Mouse (Mus musculus) midbrain, postnatal 0 days (tissue): ENCODE results near the gene Myh2. TPM values are rescaled to one million over a fixed set of nuclear protein-coding genes. Genes with fewer than 3 reads are reported as not detected.

Experiments used
- ATAC-seq: fragments of 200-750 bp; cut with Nextera tagmentation; 2 replicates; pipeline ENCODE4 v1.8.0; 2017; ENCODE audit warnings: moderate number of reproducible peaks, mild to moderate bottlenecking, moderate TSS enrichment, moderate library complexity; ENCODE audit not compliant: low FRiP score
- DNase-seq: peaks from one replicate; pipeline ENCODE4 v3.0.0-alpha.2; 2015; ENCODE audit warnings: low spot score
- H3K27ac ChIP-seq: fragments of 300-500 bp; sonication (generic); 2 replicates; pipeline ENCODE4 v1.5.1; 2014; ENCODE audit warnings: low read depth, mild to moderate bottlenecking, low read length, mixed read lengths
- H3K27me3 ChIP-seq: fragments of 300-500 bp; sonication (generic); 2 replicates; pipeline ENCODE4 v1.6.1; 2014; ENCODE audit warnings: low read length, control low read depth, mixed read lengths; ENCODE audit not compliant: insufficient read depth
- H3K36me3 ChIP-seq: fragments of 300-500 bp; sonication (generic); 2 replicates; pipeline ENCODE4 v1.6.1; 2014; ENCODE audit warnings: low read length, control low read depth, mixed read lengths; ENCODE audit not compliant: insufficient read depth
- H3K4me1 ChIP-seq: fragments of 300-500 bp; sonication (generic); 2 replicates; pipeline ENCODE4 v1.6.1; 2014; ENCODE audit warnings: mild to moderate bottlenecking, control low read depth, antibody characterized with exemption, low read length, mixed read lengths; ENCODE audit not compliant: insufficient read depth
- H3K4me2 ChIP-seq: fragments of 300-500 bp; sonication (generic); 2 replicates; pipeline ENCODE4 v1.6.1; 2014; ENCODE audit warnings: low read depth, mild to moderate bottlenecking, low read length, mixed read lengths; ENCODE audit not compliant: poor library complexity, severe bottlenecking
- H3K4me3 ChIP-seq: fragments of 300-500 bp; sonication (generic); 2 replicates; pipeline ENCODE4 v1.5.1; 2014; ENCODE audit warnings: low read depth, mild to moderate bottlenecking, low read length, moderate library complexity
- H3K9ac ChIP-seq: fragments of 300-500 bp; sonication (generic); replicated peaks from 2 replicates; pipeline ENCODE4 v1.6.1; 2014; ENCODE audit warnings: mild to moderate bottlenecking, low read length, moderate library complexity, mixed read lengths; ENCODE audit not compliant: poor library complexity, severe bottlenecking
- H3K9me3 ChIP-seq: fragments of 300-500 bp; sonication (generic); 2 replicates; pipeline ENCODE4 v1.6.1; 2016; ENCODE audit warnings: low read length, control low read depth
- CTCF ChIP-seq: IDR thresholded peaks from 2 replicates; pipeline ENCODE4 v1.5.1; 2016; ENCODE audit warnings: antibody characterized with exemption, mild to moderate bottlenecking
- WGBS: fragments of 180-500 bp; shearing (Covaris S2); extraction: QIAGEN DNeasy Blood & Tissue Kit; methylation state at CpG from one replicate; pipeline ENCODE4 v1.1.7; 2014; 5-methylcytosine and 5-hydroxymethylcytosine counted together
- polyA plus RNA-seq: library from polyadenylated mRNA; unstranded; fragments of >200 nt; fragmentation: Nextera tagmentation; extraction: Ambion mirVana; gene quantifications from 2 replicates; pipeline ENCODE4 v1.2.1, GENCODE M21; 2015
- total RNA-seq: library from RNA; depleted of rRNA; stranded (reverse); fragments of >200 nt; gene quantifications from 2 replicates; pipeline ENCODE4 v1.2.3, GENCODE M21; 2014; rRNA removed

Myh2 gene
- 0.33 and 0.55 TPM in 2 replicates for total RNA-seq
- 0.15 and 0.20 TPM in 2 replicates for polyA plus RNA-seq

- WGBS: 55% methylated on average over 14 of the region's 14 CpGs
- H3K4me1 ChIP-seq: no peaks in the 10 kb centered on the region; the same call in 1 of the 2 replicates
- H3K27me3 ChIP-seq: no peaks in the 10 kb centered on the region
- DNase-seq (no peak), ATAC-seq (no peak)
- no peak for TF ChIP-seq CTCF
- no peak within 1 kb of the TSS for H3K9ac ChIP-seq
- no peaks in the 10 kb centered on the region for H3K9me3 ChIP-seq
- H3K36me3 ChIP-seq: no peaks in the 10 kb centered on the region
- no peak within 1 kb of the TSS for H3K4me2 ChIP-seq
- no peak within 1 kb of the TSS for H3K27ac ChIP-seq
- no peak within 1 kb of the TSS for H3K4me3 ChIP-seq
These were observed at the start of gene Myh2 for GRCm38 (mm10) chr11:67170727-67171126. Gene Myh2, plus strand, starts transcription at chr11:67171027.

GRCm38 (mm10) chr11:67124943-67125342 lies 45.9 kb upstream of the Myh2 start:
- DNase-seq (no peak), ATAC-seq (no peak)
- Histone ChIP-seq H3K4me3 (no peak overlapping the region), H3K4me2 (no peak overlapping the region), H3K9me3 (no peaks in the 10 kb centered on the region), H3K27ac (no peak overlapping the region), H3K36me3 (no peaks in the 10 kb centered on the region), H3K9ac (no peak overlapping the region), H3K4me1 (no peaks in the 10 kb centered on the region), H3K27me3 (no peaks in the 10 kb centered on the region)
- WGBS: 38% methylated on average over 7 of the region's 7 CpGs
- TF ChIP-seq CTCF: no peak

GRCm38 (mm10) chr11:67125361-67125760 lies 45.5 kb upstream of the Myh2 start:
- DNase-seq (no peak), ATAC-seq (no peak)
- Histone ChIP-seq H3K4me1 (no peaks in the 10 kb centered on the region), H3K9ac (no peak overlapping the region), H3K4me2 (no peak overlapping the region), H3K4me3 (no peak overlapping the region), H3K36me3 (no peaks in the 10 kb centered on the region), H3K27me3 (no peaks in the 10 kb centered on the region), H3K9me3 (no peaks in the 10 kb centered on the region), H3K27ac (no peak overlapping the region)
- TF ChIP-seq CTCF: no peak
- 64% methylated on average over 17 of the region's 17 CpGs for WGBS

- Histone ChIP-seq H3K27me3 (no peaks in the 10 kb centered on the region), H3K4me1 (no peaks in the 10 kb centered on the region), H3K4me2 (no peak overlapping the region), H3K9me3 (no peaks in the 10 kb centered on the region), H3K9ac (no peak overlapping the region), H3K4me3 (no peak overlapping the region), H3K36me3 (no peaks in the 10 kb centered on the region), H3K27ac (no peak overlapping the region)
- DNase-seq: no peak
- 76% methylated on average over 2 of the region's 2 CpGs for WGBS
- TF ChIP-seq CTCF: no peak
- ATAC-seq: no peak
These were observed 37.3 kb upstream of the Myh2 start for GRCm38 (mm10) chr11:67133526-67133925.

GRCm38 (mm10) chr11:67134654-67135053 lies 36.2 kb upstream of the Myh2 start:
- no peaks in the 10 kb centered on the region for H3K27me3 ChIP-seq
- H3K27ac ChIP-seq: no peak overlapping the region
- no peak for ATAC-seq
- no peaks in the 10 kb centered on the region for H3K36me3 ChIP-seq
- no peaks in the 10 kb centered on the region for H3K9me3 ChIP-seq
- H3K4me2 ChIP-seq: no peak overlapping the region
- no peak for TF ChIP-seq CTCF
- no peak overlapping the region for H3K9ac ChIP-seq
- DNase-seq: no peak
- H3K4me1 ChIP-seq: no peaks in the 10 kb centered on the region
- 48% methylated on average over 6 of the region's 6 CpGs for WGBS
- H3K4me3 ChIP-seq: no peak overlapping the region

- Histone ChIP-seq H3K4me1 (no peaks in the 10 kb centered on the region), H3K4me2 (no peak overlapping the region), H3K36me3 (no peaks in the 10 kb centered on the region), H3K4me3 (no peak overlapping the region), H3K9ac (no peak overlapping the region), H3K27ac (no peak overlapping the region), H3K9me3 (no peaks in the 10 kb centered on the region), H3K27me3 (no peaks in the 10 kb centered on the region)
- ATAC-seq: no peak
- DNase-seq: no peak
- 88% methylated on average over 2 of the region's 2 CpGs for WGBS
- TF ChIP-seq CTCF: no peak
These were observed 35.3 kb upstream of the Myh2 start for GRCm38 (mm10) chr11:67135532-67135931.
